Mouse (Mus musculus) T-helper 2 cell (primary cell): ENCODE results near the gene Clstn2.

Experiments used
- in situ Hi-C: fragments of 300-600 bp; cut with MboI, MseI; formaldehyde crosslinking; loops from one replicate; pipeline ENCODE4 v1.15.1; 2025; ENCODE audit warnings: high pct_unique_total_duplicates

The Clstn2 gene

GRCm38 (mm10) chr9:97950378-97951006, 82.5 kb downstream of the Clstn2 start:
- in situ Hi-C loops, result no loop called here

GRCm38 (mm10) chr9:97919326-97919725, 113.7 kb downstream of the Clstn2 start:
- in situ Hi-C loops, result no loop called here

GRCm38 (mm10) chr9:97891415-97891814, 141.6 kb downstream of the Clstn2 start:
- in situ Hi-C loops, result no loop called here

GRCm38 (mm10) chr9:97883336-97883735, 149.6 kb downstream of the Clstn2 start:
- in situ Hi-C loops, result no loop called here

GRCm38 (mm10) chr9:97867013-97867700, 165.8 kb downstream of the Clstn2 start:
- in situ Hi-C loops, result no loop called here

- in situ Hi-C loops, result no loop called here
Measured at GRCm38 (mm10) chr9:97852859-97853258, 180.1 kb downstream of the Clstn2 start.

- in situ Hi-C loops, result no loop called here
Measured at GRCm38 (mm10) chr9:97847873-97848838, 184.8 kb downstream of the Clstn2 start.

GRCm38 (mm10) chr9:97842054-97842453, 190.9 kb downstream of the Clstn2 start:
- in situ Hi-C loops, result no loop called here

GRCm38 (mm10) chr9:97831216-97831615, 201.8 kb downstream of the Clstn2 start:
- in situ Hi-C loops, result no loop called here

GRCm38 (mm10) chr9:97829919-97830318, 203.1 kb downstream of the Clstn2 start:
- in situ Hi-C loops, result no loop called here

- in situ Hi-C loops, result no loop called here
Measured at GRCm38 (mm10) chr9:97827689-97828088, 205.3 kb downstream of the Clstn2 start.

GRCm38 (mm10) chr9:97826077-97826947, 206.7 kb downstream of the Clstn2 start:
- in situ Hi-C loops, result no loop called here

- in situ Hi-C loops, result no loop called here
Measured at GRCm38 (mm10) chr9:97817116-97817515, 215.9 kb downstream of the Clstn2 start.

GRCm38 (mm10) chr9:97816143-97816805, 216.7 kb downstream of the Clstn2 start:
- in situ Hi-C loops, result no loop called here

GRCm38 (mm10) chr9:97813157-97813556, 219.8 kb downstream of the Clstn2 start:
- in situ Hi-C loops, result no loop called here

GRCm38 (mm10) chr9:97807031-97807430, 225.9 kb downstream of the Clstn2 start:
- in situ Hi-C loops, result no loop called here

GRCm38 (mm10) chr9:97793661-97794060, 239.3 kb downstream of the Clstn2 start:
- in situ Hi-C loops, result no loop called here

- in situ Hi-C loops, result no loop called here
Measured at GRCm38 (mm10) chr9:97788151-97788670, 244.8 kb downstream of the Clstn2 start.

- in situ Hi-C loops, result no loop called here
Measured at GRCm38 (mm10) chr9:97780032-97780616, 252.9 kb downstream of the Clstn2 start.

- in situ Hi-C loops, result no loop called here
Measured at GRCm38 (mm10) chr9:97775770-97776169, 257.2 kb downstream of the Clstn2 start.
